Comparison of ENCODE assay signal across 11 mouse cellular contexts in the genomic region with DNA sequence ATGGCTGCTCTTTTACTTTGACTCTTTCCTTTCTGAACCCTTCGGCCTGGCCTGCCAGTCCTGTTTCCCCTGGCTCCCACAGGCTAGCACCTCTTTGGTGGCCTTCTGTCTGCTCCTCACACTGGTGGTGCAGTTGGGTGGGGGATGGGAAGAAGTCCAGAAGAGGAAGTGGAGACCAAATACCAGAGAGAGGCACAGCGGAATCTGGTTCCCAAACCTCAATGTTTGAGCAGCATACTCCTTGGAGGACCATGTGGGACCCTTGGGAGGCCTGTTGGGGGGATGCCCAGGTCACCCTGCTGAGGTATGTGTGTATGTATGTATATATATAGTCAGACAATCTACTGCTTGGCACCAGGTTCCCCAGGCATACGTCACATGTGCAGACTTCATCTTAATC. TPM values are rescaled to one million over a fixed set of nuclear protein-coding genes. Genes with fewer than 3 reads are reported as not detected.
DNase-seq lines count a peak whose midpoint lies in the region; ATAC-seq and TF ChIP-seq lines count a peak whose summit lies in the region.
"Had no signal": no experiment of that assay in that cellular context is flagged by ENCODE, and none has a peak within 500 bp of the region (broad histone marks: within the 10 kb centered on the region; RNA-seq: fewer than 3 reads in every experiment).

No protein-coding gene starts in this region.

- H3K27me3 ChIP-seq in kidney, embryonic 15.5 days: no peaks in the 10 kb centered on the region
- no peaks in the 10 kb centered on the region for H3K27me3 ChIP-seq in intestine, postnatal 0 days (replicated peaks; ENCODE audit: control insufficient read depth, insufficient read depth, low read length)
- no peaks in the 10 kb centered on the region for H3K27me3 ChIP-seq in midbrain, embryonic 15.5 days (replicated peaks)

- in situ Hi-C loops in ES-E14 (cut with MboI; ENCODE audit: low sequenced_read_pairs in 2 of 2, unreplicated experiment in 2 of 2): no loop called here

- no peak overlapping the region for H3K9ac ChIP-seq in kidney, embryonic 15.5 days
- H3K9ac ChIP-seq in ES-E14 (ENCODE audit: insufficient read depth, low read depth, low read length, poor library complexity, severe bottlenecking): 0 out of 2 replicates have a peak overlapping the region, but pooled peaks have one; percentile 28
- H3K9ac ChIP-seq in intestine, postnatal 0 days (ENCODE audit: low read depth, low read length): no peak overlapping the region
- no peak overlapping the region for H3K9ac ChIP-seq in midbrain, embryonic 15.5 days

- H3K27ac ChIP-seq in kidney, embryonic 15.5 days: peak overlapping the region; percentile 81; the same call in 1 of the 2 replicates
- no peak overlapping the region; the same call in 1 of the 2 replicates for H3K27ac ChIP-seq in ES-E14 (ENCODE audit: insufficient read depth, low read depth, low read length, poor library complexity, severe bottlenecking)
- peak overlapping the region; percentile 46; the same call in 1 of the 2 replicates for H3K27ac ChIP-seq in intestine, postnatal 0 days (ENCODE audit: low read depth, low read length)
- no peak overlapping the region for H3K27ac ChIP-seq in midbrain, embryonic 15.5 days

- WGBS in kidney, embryonic 15.5 days: 64% methylated on average over 3 of the region's 3 CpGs
- WGBS in intestine, postnatal 0 days: 75% methylated on average over 3 of the region's 3 CpGs
- 79% methylated on average over 3 of the region's 3 CpGs for WGBS in midbrain, embryonic 15.5 days

- no peak overlapping the region for H3K4me3 ChIP-seq in kidney, embryonic 15.5 days (replicated peaks)
- no peak overlapping the region for H3K4me3 ChIP-seq in ES-E14 (ENCODE audit: insufficient read depth in 1 of 2, low read depth in 1 of 2, low read length in 2 of 2, poor library complexity in 1 of 2, severe bottlenecking in 1 of 2)
- no peak overlapping the region for H3K4me3 ChIP-seq in intestine, postnatal 0 days (ENCODE audit: low read depth, low read length)
- H3K4me3 ChIP-seq in midbrain, embryonic 15.5 days: no peak overlapping the region

- no peaks in the 10 kb centered on the region for H3K36me3 ChIP-seq in kidney, embryonic 15.5 days
- H3K36me3 ChIP-seq in ES-E14 (ENCODE audit: control insufficient read depth, insufficient read depth, low read length, poor library complexity, severe bottlenecking): no peaks in the 10 kb centered on the region
- no peaks in the 10 kb centered on the region; the same call in 1 of the 2 replicates for H3K36me3 ChIP-seq in intestine, postnatal 0 days (ENCODE audit: control insufficient read depth, insufficient read depth)
- H3K36me3 ChIP-seq in midbrain, embryonic 15.5 days (replicated peaks): no peaks in the 10 kb centered on the region

- ATAC-seq in kidney, embryonic 15.5 days (replicated peaks; ENCODE audit: low FRiP score): no peak
- ATAC-seq in intestine, postnatal 0 days: no peak
- no peak for ATAC-seq in inflammation-experienced regulatory T-cells, adult 6 months
- ATAC-seq in midbrain, embryonic 15.5 days (replicated peaks): no peak

- H3K4me1 ChIP-seq in kidney, embryonic 15.5 days: peaks cover 47% of the 10 kb centered on the region
- H3K4me1 ChIP-seq in ES-E14 (ENCODE audit: control insufficient read depth in 2 of 2, insufficient read depth in 2 of 2, low read length in 2 of 2, poor library complexity in 1 of 2): peaks cover 13 to 36% of the 10 kb centered on the region in 2 experiments
- H3K4me1 ChIP-seq in intestine, postnatal 0 days (replicated peaks; ENCODE audit: control insufficient read depth, insufficient read depth, low read length): peaks cover 33% of the 10 kb centered on the region
- H3K4me1 ChIP-seq in midbrain, embryonic 15.5 days: peaks cover 11% of the 10 kb centered on the region

- no peak for TF ChIP-seq CTCF in intestine, postnatal 0 days (IDR thresholded peaks at IDR 0.05; ENCODE audit: low read depth)

- no peak overlapping the region for H3K4me2 ChIP-seq in kidney, embryonic 15.5 days
- H3K4me2 ChIP-seq in intestine, postnatal 0 days (replicated peaks; ENCODE audit: low read depth): no peak overlapping the region
- H3K4me2 ChIP-seq in midbrain, embryonic 15.5 days: no peak overlapping the region

- DNase-seq in kidney, postnatal 36 days: no peak
- DNase-seq in ES-E14 (ENCODE audit: low read depth, low spot score): no peak
- DNase-seq in spleen, postnatal 10 days (ENCODE audit: low spot score in 2 of 2): peak; percentile 43 to 60
- no peak for DNase-seq in retina, postnatal 1 day
- DNase-seq: gastrocnemius, postnatal 14 days; midbrain, embryonic 14.5 days had no signal

- H3K9me3 ChIP-seq in kidney, embryonic 15.5 days (replicated peaks): no peaks in the 10 kb centered on the region
- no peaks in the 10 kb centered on the region for H3K9me3 ChIP-seq in ES-E14 (ENCODE audit: control insufficient read depth, insufficient read depth, low read depth, low read length)
- no peaks in the 10 kb centered on the region for H3K9me3 ChIP-seq in intestine, postnatal 0 days (ENCODE audit: control insufficient read depth)
- H3K9me3 ChIP-seq in midbrain, embryonic 15.5 days: no peaks in the 10 kb centered on the region

TF ChIP-seq in ES-E14, 5 proteins besides CTCF, POLR2A, EP300 and RAD21:
- TF ChIP-seq ZC3H11A (IDR thresholded peaks at IDR 0.05; ENCODE audit: borderline replicate concordance, low read depth, low read length) (no peak), HCFC1 (IDR thresholded peaks at IDR 0.05; ENCODE audit: borderline replicate concordance, insufficient read depth, low read length) (no peak), MAFK (IDR thresholded peaks at IDR 0.05; ENCODE audit: insufficient read depth, low read depth, low read length) (no peak), ZNF384 (IDR thresholded peaks at IDR 0.05; ENCODE audit: low read depth, low read length) (no peak), CHD2 (IDR thresholded peaks at IDR 0.05; ENCODE audit: low read depth, low read length) (no peak)

RNA-seq across cellular contexts. Expression of gene Gm17334, which starts 21.0 kb away (rescaled TPM):
- 0.23 TPM in 1 of 2 replicates, not detected in the other for polyA plus RNA-seq in kidney, embryonic 15.5 days (2015; fragmentation: Nextera tagmentation; extraction: Ambion mirVana)
- 0.22 and 0.53 TPM in 2 replicates for total RNA-seq in ES-E14 (2012; rRNA removed)
- polyA plus RNA-seq in intestine, postnatal 0 days (2015; fragmentation: Nextera tagmentation; extraction: Ambion mirVana): 0.17 and 0.67 TPM in 2 replicates
- 1 to 10 TPM; 5.6 to 9.0 (median 6.7) TPM for polyA plus RNA-seq in inflammation-experienced regulatory T-cells, adult 6 months (2017; shearing (Covaris generic))
- polyA plus RNA-seq in midbrain, embryonic 15.5 days (2015; fragmentation: Nextera tagmentation; extraction: Ambion mirVana): not detected in 2 replicates
- polyA plus RNA-seq: testis, adult 2 months had no signal

RNA-seq across cellular contexts. Expression of gene Irf1, which starts 24.2 kb away (rescaled TPM):
- polyA plus RNA-seq in kidney, embryonic 15.5 days (2015; fragmentation: Nextera tagmentation; extraction: Ambion mirVana): 12.6 and 15.3 TPM in 2 replicates
- 28.0 and 40.1 TPM in 2 replicates for total RNA-seq in ES-E14 (2012; rRNA removed)
- polyA plus RNA-seq in intestine, postnatal 0 days (2015; fragmentation: Nextera tagmentation; extraction: Ambion mirVana): 64.3 and 76.1 TPM in 2 replicates
- polyA plus RNA-seq in inflammation-experienced regulatory T-cells, adult 6 months (2017; shearing (Covaris generic)): 100 to 1,000 TPM; 273 to 355 (median 291) TPM
- polyA plus RNA-seq in midbrain, embryonic 15.5 days (2015; fragmentation: Nextera tagmentation; extraction: Ambion mirVana): 2.6 and 3.1 TPM in 2 replicates

Comparison
In these comparisons a context has a peak if more than half of its experiments do, and no peak if none do; other contexts are left out.
1. H3K27ac ChIP-seq: peak in kidney, embryonic 15.5 days (single experiment) and intestine, postnatal 0 days (single experiment); none in ES-E14 (single experiment) and midbrain, embryonic 15.5 days (single experiment).
2. DNase-seq: peak in spleen, postnatal 10 days (2 of 2); none in kidney, postnatal 36 days (0 of 2), ES-E14 (single experiment) and retina, postnatal 1 day (single experiment).